Mouse (Mus musculus): ENCODE measurements around the gene Nr3c2. TPM values are rescaled to one million over a fixed set of nuclear protein-coding genes. Genes with fewer than 3 reads are reported as not detected.
A peak's percentile ranks its signal among the peaks of the same experiment; 100 is the strongest.

Gene Nr3c2
- polyA plus RNA-seq, 1 experiment from 2014 or later = 5.6 TPM

DNA sequence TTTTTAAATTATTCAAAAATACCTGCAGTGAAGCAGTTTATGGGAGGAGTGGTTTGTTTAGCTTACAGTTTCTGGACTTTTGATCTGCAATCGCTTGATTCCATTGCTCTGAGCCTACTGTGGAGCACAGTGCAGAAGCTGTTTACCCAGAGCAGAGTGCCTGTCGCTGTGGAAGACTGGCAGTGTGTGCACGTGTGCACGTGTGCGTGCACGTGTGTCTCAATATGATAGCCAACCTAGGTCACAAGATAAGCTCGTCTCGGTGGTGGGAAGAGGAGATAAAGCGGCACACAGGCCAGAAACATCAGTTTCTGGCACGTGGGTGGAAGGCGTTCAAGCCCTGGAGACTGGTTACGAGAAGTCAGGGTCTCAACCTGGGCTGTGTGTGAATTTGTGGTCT lies 145.6 kb downstream of the Nr3c2 start:
- Histone ChIP-seq H3K4me2 (replicated peaks) (no peak overlapping the region), H3K27ac (no peak overlapping the region)
- peak; percentile 94 for ATAC-seq

DNA sequence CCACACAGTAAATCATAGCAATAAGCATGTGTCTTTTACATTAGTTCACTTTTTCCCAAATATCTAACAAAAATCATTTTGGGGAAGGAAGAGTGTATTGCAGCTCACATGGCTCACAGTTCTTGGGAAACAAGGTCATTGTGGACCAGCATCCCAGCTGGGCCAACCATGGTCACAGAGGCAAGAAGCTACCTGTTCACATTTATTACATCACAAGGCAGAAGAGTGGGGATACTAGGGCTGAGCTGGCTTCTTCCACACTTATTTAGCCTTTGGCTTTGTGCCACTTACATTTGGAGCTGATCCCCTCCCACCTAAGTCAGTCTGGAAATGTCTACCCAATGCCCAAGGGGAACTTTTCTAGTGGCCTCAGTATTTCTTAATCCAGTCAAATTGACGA lies 146.5 kb downstream of the Nr3c2 start:
- Histone ChIP-seq H3K4me1 (replicated peaks) (no peaks in the 10 kb centered on the region), H3K36me3 (no peaks in the 10 kb centered on the region), H3K4me2 (replicated peaks) (no peak overlapping the region), H3K27me3 (replicated peaks) (no peaks in the 10 kb centered on the region), H3K9ac (no peak overlapping the region), H3K9me3 (no peaks in the 10 kb centered on the region), H3K4me3 (replicated peaks) (no peak overlapping the region), H3K27ac (no peak overlapping the region)
- WGBS = 98% methylated on average over 1 of the region's 1 CpGs
- no peak for ATAC-seq

More for the DNA sequence above, 145.6 kb downstream of the Nr3c2 start:
- Histone ChIP-seq H3K4me1 (replicated peaks) (no peaks in the 10 kb centered on the region), H3K27me3 (replicated peaks) (no peaks in the 10 kb centered on the region), H3K4me3 (replicated peaks) (no peak overlapping the region), H3K9ac (no peak overlapping the region), H3K9me3 (no peaks in the 10 kb centered on the region), H3K36me3 (no peaks in the 10 kb centered on the region)
- 61% methylated on average over 12 of the region's 12 CpGs for WGBS

DNA sequence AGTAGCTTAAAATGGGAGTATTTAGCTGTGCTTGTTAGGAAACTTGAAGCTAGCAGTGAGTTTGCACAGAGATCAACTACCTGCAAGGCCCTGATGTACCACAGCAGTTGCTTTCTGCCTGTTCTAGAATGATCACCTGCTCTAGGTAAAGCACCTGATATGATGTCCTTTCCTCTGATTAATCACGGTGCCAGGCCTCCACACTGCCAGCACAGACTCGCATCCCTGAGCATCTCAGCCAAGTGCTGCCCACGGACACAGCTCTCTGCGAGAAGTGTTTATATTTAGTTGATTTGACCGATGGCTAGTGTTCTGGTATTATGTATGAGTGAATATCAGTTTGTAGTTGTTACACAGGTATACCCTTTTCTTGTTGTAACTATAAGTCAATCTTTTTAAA lies 147.0 kb downstream of the Nr3c2 start:
- ATAC-seq = no peak
- Histone ChIP-seq H3K9me3 (no peaks in the 10 kb centered on the region), H3K27me3 (replicated peaks) (no peaks in the 10 kb centered on the region), H3K9ac (no peak overlapping the region), H3K4me2 (replicated peaks) (no peak overlapping the region), H3K4me3 (replicated peaks) (no peak overlapping the region), H3K36me3 (no peaks in the 10 kb centered on the region), H3K4me1 (replicated peaks) (no peaks in the 10 kb centered on the region), H3K27ac (no peak overlapping the region)
- WGBS = 62% methylated on average over 5 of the region's 5 CpGs

DNA sequence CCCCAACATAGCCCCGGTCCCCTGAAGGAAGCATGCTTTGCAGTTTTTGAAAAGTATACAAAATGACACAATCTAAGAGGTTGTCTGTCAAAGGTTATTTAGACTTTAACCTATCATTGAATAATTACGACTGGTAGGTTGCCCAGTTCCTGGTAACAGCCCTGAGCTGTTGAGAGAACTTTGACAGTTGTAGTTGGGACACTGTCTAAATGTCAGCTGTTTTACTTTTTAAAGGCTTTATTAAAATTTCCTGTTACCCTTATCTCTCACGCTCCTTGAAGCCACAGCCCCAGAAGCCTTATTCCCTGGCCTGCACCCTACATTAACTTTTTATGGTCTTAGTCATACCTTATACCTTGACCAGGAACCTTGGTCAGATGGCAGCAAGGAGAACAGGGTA lies 147.5 kb downstream of the Nr3c2 start:
- Histone ChIP-seq H3K4me3 (replicated peaks) (no peak overlapping the region), H3K4me2 (replicated peaks) (no peak overlapping the region), H3K9ac (no peak overlapping the region), H3K4me1 (replicated peaks) (no peaks in the 10 kb centered on the region), H3K27me3 (replicated peaks) (no peaks in the 10 kb centered on the region), H3K27ac (no peak overlapping the region), H3K36me3 (no peaks in the 10 kb centered on the region), H3K9me3 (no peaks in the 10 kb centered on the region)
- peak; percentile 62 for ATAC-seq
- WGBS = 39% methylated on average over 3 of the region's 3 CpGs

DNA sequence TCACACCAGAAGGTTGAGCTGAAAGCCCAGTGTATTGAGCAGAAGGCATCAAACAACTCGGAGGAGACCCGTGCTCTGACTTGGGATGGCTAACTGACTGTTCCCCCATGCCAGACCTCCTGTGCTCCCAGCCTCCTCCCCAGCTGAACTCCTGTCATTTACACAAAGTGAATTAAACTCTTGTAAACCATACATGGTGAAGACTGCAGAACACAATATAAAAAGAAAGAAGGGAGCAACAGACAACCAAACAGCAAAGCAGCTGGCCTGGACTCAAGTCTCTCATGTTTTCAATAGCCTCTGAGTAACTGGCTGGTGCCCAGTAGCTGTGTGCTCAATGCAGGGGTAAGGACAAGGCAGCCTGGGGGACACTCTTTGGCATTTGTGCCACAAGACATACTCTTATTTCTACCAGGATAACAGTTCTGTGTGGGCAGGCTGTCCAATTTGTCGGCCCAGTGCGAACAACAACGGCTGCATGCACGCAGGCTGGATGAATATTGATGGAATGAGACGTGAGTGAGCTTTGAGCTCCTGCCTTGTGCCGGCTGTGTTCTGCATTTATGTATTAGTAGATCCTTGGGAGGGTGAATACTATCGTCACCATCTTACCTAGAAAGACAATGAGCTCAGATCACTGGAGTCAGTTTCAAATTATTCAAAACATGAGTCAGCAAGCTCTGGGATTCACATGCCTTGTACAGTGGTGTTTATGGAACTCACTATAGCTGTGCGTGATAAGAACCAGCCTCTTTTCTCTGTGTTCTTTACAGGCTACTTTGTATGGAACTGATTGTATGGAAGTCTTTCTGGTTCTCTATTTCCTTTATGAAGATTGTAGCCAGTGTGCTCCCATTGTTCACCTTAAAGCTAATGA lies 152.4 kb downstream of the Nr3c2 start:
- no peak overlapping the region for H3K27ac ChIP-seq
- H3K27me3 ChIP-seq (replicated peaks) = no peaks in the 10 kb centered on the region
- H3K4me3 ChIP-seq (replicated peaks) = no peak overlapping the region
- WGBS = 75% methylated on average over 10 of the region's 10 CpGs
- no peak overlapping the region for H3K4me2 ChIP-seq (replicated peaks)
- H3K36me3 ChIP-seq = no peaks in the 10 kb centered on the region
- H3K9me3 ChIP-seq = no peaks in the 10 kb centered on the region
- H3K4me1 ChIP-seq (replicated peaks) = no peaks in the 10 kb centered on the region
- H3K9ac ChIP-seq = no peak overlapping the region
- ATAC-seq = no peak

DNA sequence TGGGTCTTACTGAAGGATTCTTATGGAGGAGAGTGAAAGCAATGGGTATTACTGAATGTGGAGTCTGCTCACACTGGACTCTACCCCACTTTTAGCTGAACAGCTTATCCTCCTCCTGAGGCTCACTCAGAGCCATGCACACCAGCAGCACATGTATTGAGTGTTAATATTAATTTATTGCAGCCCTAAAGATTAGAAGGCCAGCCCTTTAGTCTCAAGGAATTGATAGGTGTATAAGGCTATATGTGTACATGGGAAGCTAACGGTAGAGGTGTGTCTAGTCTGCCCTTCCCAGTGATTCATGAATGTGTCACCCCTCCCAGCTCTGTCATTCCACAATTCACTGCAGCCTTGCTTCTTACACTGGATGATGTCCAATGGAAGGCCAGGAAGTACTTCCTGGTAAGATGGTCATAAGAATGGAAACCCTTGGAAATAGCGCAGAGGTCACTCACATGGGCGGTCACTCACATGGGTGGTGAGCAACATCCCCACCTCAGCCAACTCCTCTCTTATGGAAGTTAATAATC lies 156.3 kb downstream of the Nr3c2 start:
- no peaks in the 10 kb centered on the region for H3K4me1 ChIP-seq (replicated peaks)
- peak; percentile 71 for ATAC-seq
- H3K4me2 ChIP-seq (replicated peaks) = no peak overlapping the region
- no peaks in the 10 kb centered on the region for H3K9me3 ChIP-seq
- no peak overlapping the region for H3K9ac ChIP-seq
- H3K27me3 ChIP-seq (replicated peaks) = no peaks in the 10 kb centered on the region
- WGBS = 85% methylated on average over 3 of the region's 3 CpGs
- H3K36me3 ChIP-seq = no peaks in the 10 kb centered on the region
- H3K4me3 ChIP-seq (replicated peaks) = no peak overlapping the region
- H3K27ac ChIP-seq = no peak overlapping the region

DNA sequence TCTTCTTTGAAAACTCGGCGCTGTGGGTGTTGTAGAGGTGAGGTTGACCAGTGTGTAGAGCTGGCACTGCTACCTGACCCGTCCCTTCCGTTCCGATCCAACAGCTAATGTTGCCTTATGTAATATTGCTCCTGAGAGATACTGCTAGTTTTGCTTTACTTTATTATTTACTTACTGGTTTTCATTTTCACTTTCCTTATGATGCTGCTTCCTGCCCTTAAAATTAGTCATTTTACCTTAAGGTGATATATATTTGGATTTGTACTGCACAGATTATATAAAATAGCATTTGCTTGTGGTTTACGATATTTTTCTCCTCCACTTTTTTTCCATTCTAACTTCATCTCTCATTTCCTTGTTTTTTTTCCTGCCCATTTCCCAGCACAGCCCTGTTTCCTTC lies 157.6 kb downstream of the Nr3c2 start:
- H3K27ac ChIP-seq = no peak overlapping the region
- H3K4me2 ChIP-seq (replicated peaks) = no peak overlapping the region
- H3K9me3 ChIP-seq = no peaks in the 10 kb centered on the region
- H3K27me3 ChIP-seq (replicated peaks) = no peaks in the 10 kb centered on the region
- H3K9ac ChIP-seq = no peak overlapping the region
- H3K4me3 ChIP-seq (replicated peaks) = no peak overlapping the region
- 91% methylated on average over 6 of the region's 6 CpGs for WGBS
- no peaks in the 10 kb centered on the region for H3K4me1 ChIP-seq (replicated peaks)
- ATAC-seq = no peak
- no peaks in the 10 kb centered on the region for H3K36me3 ChIP-seq

DNA sequence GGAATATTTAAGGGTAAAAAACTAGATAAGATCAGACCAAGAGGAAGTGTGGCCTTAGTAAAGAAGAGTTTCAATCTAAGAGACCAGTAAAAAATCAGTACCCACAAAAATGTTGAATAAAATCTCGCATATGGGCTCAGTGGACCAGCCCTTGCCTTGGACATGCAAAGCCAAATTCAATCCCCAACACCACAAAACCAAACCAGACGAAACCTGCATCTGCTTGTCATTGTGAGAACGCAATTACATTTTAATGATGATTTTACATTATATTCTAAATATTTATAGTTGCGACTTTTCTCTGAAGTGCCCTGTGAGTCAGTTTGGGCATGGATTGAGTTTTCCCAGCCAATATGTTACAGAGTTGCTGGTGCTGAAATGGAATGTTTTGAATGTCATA lies 183.4 kb downstream of the Nr3c2 start:
- no peak for ATAC-seq
- H3K4me1 ChIP-seq (replicated peaks) = no peaks in the 10 kb centered on the region
- H3K27me3 ChIP-seq (replicated peaks) = no peaks in the 10 kb centered on the region
- no peak overlapping the region for H3K9ac ChIP-seq
- no peak overlapping the region for H3K4me3 ChIP-seq (replicated peaks)
- no peaks in the 10 kb centered on the region for H3K9me3 ChIP-seq
- no peaks in the 10 kb centered on the region for H3K36me3 ChIP-seq
- H3K4me2 ChIP-seq (replicated peaks) = no peak overlapping the region
- WGBS = 65% methylated on average over 4 of the region's 4 CpGs
- no peak overlapping the region for H3K27ac ChIP-seq

DNA sequence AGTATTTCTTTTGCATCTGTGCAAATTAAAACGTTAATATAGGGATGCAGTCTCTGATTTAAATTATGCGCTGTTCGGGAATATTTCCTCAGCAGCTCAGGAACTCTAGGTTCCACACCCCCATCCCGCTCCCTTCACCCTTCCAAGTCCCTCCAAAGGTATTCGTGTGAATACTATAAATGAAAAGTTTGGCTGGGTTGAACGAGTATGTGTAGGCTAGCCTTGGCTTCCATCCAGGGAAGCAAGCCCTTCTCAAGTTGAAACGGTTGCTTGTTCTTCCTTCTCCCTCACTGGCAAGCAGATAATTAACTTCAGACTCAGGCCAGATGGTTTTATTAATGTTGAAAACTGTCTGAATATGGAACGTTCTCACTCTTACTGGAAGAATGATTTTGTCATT lies 186.8 kb downstream of the Nr3c2 start:
- no peak overlapping the region for H3K4me2 ChIP-seq (replicated peaks)
- H3K36me3 ChIP-seq = no peaks in the 10 kb centered on the region
- no peak for ATAC-seq
- no peaks in the 10 kb centered on the region for H3K27me3 ChIP-seq (replicated peaks)
- no peak overlapping the region for H3K4me3 ChIP-seq (replicated peaks)
- WGBS = 64% methylated on average over 8 of the region's 8 CpGs
- no peaks in the 10 kb centered on the region for H3K9me3 ChIP-seq
- no peak overlapping the region for H3K27ac ChIP-seq
- no peaks in the 10 kb centered on the region for H3K4me1 ChIP-seq (replicated peaks)
- H3K9ac ChIP-seq = no peak overlapping the region

DNA sequence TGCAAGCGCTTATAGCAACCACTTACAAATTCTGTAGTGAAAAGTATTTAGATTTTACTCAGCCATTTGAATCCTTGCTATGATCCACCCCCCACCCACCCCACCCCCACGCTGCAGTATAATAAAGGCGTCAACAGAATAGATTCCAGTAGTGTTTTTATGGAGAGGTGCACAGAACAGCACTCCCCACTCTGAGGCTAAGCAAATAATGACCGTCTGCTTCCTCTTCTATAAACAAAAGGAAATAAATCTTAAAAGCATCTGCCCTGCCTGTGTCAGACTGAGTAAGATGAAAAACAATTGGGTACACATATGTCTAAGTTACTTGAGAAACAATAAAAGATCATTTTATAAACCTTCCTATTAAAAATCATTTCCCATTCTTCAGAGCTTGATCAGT lies 197.5 kb downstream of the Nr3c2 start:
- no peaks in the 10 kb centered on the region for H3K9me3 ChIP-seq
- H3K4me2 ChIP-seq (replicated peaks) = no peak overlapping the region
- H3K36me3 ChIP-seq = no peaks in the 10 kb centered on the region
- H3K4me3 ChIP-seq (replicated peaks) = no peak overlapping the region
- WGBS = 24% methylated on average over 4 of the region's 4 CpGs
- no peak overlapping the region for H3K9ac ChIP-seq
- no peak for ATAC-seq
- no peak overlapping the region for H3K27ac ChIP-seq
- H3K4me1 ChIP-seq (replicated peaks) = no peaks in the 10 kb centered on the region
- H3K27me3 ChIP-seq (replicated peaks) = no peaks in the 10 kb centered on the region

DNA sequence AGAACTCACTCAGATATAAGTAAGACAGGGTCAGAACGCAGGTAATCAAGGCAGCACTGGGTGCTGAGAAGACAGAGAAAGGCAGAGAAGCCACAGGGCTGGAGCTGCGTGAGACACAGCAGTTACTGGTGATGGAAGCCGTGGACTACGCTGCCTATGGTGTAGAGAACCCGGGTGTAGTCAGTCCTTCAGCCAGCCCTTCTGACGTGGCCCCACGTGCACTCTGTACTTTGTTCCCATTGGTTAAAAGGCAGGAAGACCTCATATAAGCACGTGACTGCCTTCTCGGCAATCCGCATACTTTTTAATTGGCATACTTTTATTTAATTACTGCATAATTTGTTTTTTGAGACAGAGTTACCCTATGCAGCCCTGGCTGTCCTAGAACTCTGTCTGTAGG lies 198.9 kb downstream of the Nr3c2 start:
- no peak overlapping the region for H3K4me2 ChIP-seq (replicated peaks)
- H3K4me1 ChIP-seq (replicated peaks) = no peaks in the 10 kb centered on the region
- H3K27ac ChIP-seq = no peak overlapping the region
- ATAC-seq = 0 out of 2 replicates have a peak, but pooled peaks have one; percentile 30
- no peaks in the 10 kb centered on the region for H3K36me3 ChIP-seq
- no peaks in the 10 kb centered on the region for H3K9me3 ChIP-seq
- no peak overlapping the region for H3K9ac ChIP-seq
- H3K27me3 ChIP-seq (replicated peaks) = no peaks in the 10 kb centered on the region
- no peak overlapping the region for H3K4me3 ChIP-seq (replicated peaks)
- 83% methylated on average over 10 of the region's 10 CpGs for WGBS

DNA sequence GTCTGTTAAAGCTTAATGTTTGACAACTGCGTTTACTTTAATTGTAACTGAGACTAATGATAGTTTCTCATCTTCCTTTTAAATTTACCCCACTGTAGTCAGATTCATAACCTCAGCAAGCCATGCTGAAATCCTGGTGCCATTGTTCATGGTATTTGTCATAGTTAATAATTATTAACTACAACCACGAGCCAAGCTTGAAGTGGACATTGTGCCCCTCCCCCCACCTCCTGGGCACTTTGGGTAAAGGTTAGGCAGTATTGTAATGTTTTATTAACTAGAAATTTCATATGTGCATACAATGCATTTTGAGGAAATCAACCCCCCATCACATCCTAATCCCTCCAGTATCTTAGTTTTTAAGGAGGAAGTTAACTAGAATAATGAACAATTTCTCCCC lies 201.1 kb downstream of the Nr3c2 start:
- ATAC-seq = peak; percentile 73
- H3K9ac ChIP-seq = no peak overlapping the region
- H3K4me3 ChIP-seq (replicated peaks) = no peak overlapping the region
- no peaks in the 10 kb centered on the region for H3K9me3 ChIP-seq
- no peak overlapping the region for H3K27ac ChIP-seq
- no peaks in the 10 kb centered on the region for H3K27me3 ChIP-seq (replicated peaks)
- H3K4me2 ChIP-seq (replicated peaks) = no peak overlapping the region
- H3K36me3 ChIP-seq = no peaks in the 10 kb centered on the region
- WGBS = 54% methylated on average over 2 of the region's 2 CpGs
- no peaks in the 10 kb centered on the region for H3K4me1 ChIP-seq (replicated peaks)

DNA sequence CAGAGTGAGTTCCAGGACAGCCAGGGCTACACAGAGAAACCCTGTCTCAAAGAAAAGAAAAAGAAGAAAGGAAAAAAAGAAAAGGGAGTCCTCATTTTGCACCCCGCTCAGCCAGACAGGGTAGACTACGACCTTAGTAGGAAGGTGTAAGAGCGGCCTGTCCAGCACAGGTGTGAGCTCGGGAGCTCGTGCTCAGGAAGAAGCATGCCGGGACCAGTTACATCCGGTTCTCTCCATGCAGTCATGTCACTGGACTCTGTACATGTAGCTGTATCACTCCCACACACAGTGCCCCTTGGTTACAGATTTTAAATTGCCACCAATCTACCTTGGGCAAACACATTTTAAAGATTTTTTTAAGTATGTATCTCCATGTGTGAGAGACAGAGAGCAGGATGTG lies 203.6 kb downstream of the Nr3c2 start:
- H3K9ac ChIP-seq = no peak overlapping the region
- no peaks in the 10 kb centered on the region for H3K27me3 ChIP-seq (replicated peaks)
- H3K4me2 ChIP-seq (replicated peaks) = no peak overlapping the region
- no peaks in the 10 kb centered on the region for H3K9me3 ChIP-seq
- no peaks in the 10 kb centered on the region for H3K36me3 ChIP-seq
- no peak; the same call in 1 of the 2 replicates for ATAC-seq
- no peak overlapping the region for H3K4me3 ChIP-seq (replicated peaks)
- H3K4me1 ChIP-seq (replicated peaks) = no peaks in the 10 kb centered on the region
- no peak overlapping the region for H3K27ac ChIP-seq
- WGBS = 91% methylated on average over 7 of the region's 7 CpGs
